Mouse (Mus musculus) lung, postnatal 36 days (tissue): Measurements from ENCODE around the gene Ppp1r10.

Experiments
- DNase-seq: peaks from one replicate; pipeline ENCODE4 v3.0.0; 2022; ENCODE audit warnings: mixed read lengths

Gene Ppp1r10

DNA sequence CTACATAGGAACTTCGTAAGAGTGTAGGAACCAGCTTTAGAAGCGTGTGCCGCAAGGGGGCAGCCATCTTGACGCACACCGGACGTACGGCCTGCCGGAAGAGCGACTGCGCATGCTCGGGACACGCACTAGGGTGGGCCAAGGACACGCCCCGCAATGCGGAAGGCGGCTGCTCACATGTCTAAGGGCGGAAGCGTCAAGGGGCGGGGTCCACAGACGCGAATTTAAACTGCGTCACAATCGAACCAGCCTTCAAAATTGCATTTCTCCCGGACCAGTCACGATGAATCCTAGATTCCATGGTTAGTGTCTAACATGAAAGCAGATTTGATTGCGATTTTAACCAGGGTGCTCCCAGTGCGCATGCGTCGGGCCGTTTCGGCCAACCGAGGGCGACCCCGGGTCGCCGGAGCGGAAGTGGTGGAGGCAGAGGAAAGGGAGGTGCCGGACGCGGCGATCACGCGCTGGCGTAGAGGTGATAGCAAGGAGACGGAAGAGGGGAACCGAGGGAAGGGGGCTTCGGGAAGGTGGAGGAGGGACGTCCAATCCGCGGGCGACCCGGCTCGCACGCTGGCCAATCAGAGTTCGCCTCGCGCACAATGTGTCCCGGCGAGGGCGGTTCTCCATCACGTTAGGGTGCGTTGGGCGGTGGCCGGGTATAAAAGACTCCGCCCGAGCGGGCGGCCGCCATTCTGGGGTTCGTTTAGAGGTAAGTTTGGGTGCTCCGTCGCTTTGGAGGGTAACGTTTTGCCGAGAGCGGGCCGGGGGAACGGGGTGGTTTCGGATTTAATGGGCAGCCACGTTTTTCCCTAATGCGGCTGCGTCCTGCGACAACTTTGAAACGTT is at the start of gene Ppp1r10, which contains the start of gene Mrps18b:
Gene Ppp1r10, plus strand, starts transcription at position 138 of the 846 bp plus-strand sequence.
Gene Mrps18b, minus strand, starts transcription at position 93 of the 846 bp plus-strand sequence.
- DNase-seq = peak; percentile 99

DNA sequence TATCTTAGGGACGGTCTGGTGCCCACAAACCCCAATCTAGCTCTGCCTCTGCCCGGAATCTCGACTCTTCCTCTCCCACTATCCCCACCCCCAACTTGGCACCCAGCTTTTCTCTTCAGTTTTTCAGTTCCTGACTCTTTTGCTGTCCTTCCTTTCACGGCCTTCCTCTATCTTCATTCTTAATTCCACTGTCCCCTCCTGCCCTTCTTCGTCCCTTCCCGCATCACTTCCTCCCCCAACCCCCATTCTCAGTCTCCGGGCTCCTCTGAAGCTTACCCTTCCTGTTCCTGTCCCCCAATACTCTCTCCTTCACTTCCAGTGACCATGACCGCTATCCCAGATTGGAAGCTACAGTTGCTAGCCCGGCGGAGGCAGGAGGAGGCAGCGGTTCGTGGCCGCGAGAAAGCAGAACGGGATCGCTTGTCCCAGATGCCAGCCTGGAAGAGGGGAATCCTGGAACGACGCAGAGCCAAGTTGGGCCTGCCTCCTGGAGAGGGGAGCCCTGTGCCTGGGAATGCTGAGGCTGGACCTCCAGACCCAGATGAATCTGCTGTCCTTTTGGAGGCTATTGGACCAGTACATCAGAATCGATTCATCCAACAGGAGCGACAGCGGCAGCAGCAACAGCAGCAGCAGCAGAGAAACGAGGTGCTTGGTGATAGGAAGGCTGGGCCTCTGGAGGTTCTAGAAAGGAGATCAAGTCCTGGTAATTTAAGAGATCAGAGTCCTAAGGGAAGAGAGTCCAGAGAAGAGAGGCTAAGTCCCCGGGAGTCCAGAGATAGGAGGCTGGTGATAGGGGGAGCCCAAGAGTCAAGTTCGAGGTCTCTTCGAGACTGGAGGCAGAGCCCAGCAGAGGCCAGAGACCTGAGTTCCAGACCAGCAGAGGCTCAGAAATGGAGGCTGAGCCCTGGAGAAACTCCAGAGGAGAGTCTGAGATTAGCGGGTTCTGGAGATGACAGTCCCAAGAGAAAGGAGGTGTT is 49.0 kb upstream of the Ppp1r10 start:
- peak; percentile 82 for DNase-seq

DNA sequence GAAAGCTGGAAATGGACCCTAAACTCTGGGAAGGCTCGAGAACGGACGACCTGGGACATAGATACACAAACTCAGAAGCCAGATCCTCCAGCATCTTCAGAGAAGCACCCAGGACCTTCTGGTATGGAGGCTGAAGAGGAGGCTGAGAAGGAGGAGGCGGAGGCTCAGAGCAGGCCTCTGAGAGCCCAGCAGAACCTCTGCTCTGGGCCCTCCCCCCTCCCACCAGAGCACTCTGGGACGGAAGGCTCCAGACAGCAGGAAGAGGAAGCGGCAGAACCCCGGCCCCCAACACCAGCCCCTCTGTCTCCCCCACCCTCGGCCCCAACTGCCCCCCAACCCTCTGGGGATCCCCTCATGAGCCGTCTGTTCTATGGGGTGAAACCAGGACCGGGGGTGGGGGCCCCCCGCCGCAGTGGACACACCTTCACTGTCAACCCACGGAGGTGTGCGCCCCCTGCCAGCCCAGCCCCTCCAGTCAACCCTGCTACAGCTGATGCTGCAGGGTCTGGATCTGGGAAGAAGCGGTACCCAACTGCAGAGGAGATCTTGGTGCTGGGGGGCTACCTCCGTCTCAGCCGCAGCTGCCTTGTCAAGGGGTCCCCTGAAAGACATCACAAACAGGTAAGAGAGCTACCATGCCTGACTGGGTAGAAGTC is 47.9 kb upstream of the Ppp1r10 start:
- peak; percentile 68 for DNase-seq

DNA sequence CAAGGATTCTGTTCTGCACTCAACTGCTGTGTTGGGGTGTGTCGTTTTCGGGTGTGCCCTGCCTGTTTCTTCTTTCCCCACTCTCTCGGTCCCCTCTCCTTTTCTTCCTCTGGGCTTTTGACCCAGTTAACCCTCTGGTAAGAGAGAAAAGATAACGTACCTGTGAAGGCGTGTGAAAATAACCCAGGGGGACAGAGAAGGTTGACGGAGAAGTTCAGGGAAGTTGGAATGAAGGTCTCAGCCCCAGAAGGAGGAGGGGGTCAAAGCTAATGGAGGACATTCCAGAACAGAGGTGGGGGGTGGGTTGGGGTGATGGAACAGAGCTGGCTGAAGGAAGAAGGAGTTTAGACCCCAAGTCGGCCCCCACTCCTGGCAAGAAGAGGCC is 47.3 kb upstream of the Ppp1r10 start:
- no peak for DNase-seq

DNA sequence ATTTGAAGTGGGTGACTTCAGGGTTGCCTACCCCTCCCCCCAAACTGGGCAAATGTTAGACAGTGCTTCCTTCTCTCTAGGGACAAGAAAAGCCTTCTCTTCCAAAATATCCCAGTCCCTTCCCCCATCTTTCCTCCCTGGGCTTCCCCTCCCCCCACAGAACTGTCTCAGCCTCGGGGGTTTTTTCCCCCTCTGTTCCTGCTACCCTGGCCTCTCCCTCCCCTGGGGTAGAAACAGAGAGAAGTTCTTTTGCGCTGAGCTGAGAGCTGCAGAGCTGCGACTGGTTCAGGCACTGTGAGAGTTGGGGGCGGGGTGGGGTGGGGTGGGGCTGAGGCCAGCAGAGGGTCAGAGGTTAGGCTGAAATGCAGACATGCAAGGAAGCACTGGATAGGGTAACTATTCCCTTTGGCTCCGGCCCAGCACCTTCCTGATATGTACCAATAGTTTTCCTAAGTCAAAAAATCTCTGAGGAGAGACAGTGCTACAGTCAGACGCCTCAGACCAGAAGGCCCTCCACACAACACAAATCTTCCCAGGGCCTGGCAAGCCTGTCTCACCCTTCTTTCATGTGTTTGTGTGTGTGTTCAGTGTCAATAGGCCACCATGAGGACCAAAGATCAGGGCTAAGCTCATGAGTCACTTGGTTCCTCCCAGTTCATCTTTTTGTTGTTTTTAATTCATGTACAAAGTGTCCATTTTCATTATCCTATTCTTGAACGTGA is 46.7 kb upstream of the Ppp1r10 start:
- peak; percentile 73 for DNase-seq

DNA sequence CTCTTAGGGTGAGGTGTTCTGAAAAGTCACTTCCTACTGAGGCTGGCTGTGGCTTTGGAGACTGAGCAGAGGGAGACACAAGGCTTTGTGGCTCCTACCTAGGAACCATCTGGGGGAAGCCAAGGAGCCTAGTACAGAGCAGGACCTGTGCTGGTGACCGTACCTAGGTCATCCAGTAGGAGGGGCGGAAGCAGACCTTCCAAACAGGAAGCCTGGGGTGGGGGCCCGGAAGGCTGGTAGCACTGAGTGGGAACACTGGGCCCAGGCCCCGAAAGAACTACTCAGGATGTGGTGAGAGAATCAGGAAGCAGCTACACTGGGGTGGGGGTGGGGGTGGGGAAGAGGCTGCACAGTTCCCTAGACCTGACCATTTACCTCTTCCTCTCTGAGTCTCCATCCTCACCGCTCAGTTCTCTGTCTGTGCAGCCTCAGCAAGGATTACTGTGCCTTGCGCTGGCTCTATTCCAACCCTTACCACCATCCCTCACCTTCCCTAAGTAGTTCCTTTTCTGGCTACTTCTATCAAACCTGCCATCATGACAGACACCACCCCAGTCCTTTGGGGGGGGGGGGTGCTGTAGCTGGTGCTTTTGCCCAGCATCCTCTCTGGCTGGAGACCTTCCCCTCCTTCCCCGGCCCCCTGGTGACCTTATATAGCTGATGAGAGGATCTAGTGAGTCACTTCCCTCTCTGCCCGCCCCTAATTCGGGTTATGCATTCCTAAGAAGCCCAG is 45.9 kb upstream of the Ppp1r10 start:
- peak; percentile 91 for DNase-seq

DNA sequence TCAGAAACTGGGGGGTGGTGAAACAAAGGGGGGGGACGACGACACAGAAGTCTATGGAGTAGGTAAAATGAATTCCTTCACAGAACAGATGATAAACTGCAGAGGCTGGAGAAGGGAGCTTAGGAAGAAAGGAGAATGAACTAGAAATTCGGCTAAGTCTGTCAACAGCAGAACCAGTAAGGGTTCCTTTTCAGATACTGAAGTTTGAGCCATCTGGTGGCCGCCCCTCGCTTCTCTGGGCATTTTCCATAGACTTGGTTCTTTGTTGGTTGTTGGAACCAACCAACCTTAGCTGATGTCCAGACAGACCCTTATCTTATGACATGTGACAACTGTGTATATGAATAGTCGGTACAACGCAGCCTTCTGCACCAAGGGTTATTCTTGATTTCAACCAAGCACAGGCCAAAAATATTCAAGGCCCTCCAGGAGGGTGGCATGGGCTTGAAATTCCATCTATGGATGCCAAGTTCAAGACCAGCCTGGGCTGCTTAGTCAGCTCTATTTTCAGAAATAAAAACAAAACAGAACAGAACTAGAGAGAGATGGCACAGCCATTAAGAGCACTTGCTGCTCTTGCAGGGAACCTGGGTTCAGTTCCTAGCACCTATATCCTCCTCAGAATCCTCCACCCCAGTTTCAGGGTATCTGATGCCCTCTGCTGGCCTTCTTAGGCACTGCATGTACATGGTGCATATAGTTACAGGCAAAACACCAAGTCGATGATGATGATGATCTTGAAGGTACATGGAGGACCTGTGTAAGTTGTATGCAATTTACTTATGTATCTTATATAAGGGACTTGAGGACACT is 45.1 kb upstream of the Ppp1r10 start:
- DNase-seq = peak; percentile 59

DNA sequence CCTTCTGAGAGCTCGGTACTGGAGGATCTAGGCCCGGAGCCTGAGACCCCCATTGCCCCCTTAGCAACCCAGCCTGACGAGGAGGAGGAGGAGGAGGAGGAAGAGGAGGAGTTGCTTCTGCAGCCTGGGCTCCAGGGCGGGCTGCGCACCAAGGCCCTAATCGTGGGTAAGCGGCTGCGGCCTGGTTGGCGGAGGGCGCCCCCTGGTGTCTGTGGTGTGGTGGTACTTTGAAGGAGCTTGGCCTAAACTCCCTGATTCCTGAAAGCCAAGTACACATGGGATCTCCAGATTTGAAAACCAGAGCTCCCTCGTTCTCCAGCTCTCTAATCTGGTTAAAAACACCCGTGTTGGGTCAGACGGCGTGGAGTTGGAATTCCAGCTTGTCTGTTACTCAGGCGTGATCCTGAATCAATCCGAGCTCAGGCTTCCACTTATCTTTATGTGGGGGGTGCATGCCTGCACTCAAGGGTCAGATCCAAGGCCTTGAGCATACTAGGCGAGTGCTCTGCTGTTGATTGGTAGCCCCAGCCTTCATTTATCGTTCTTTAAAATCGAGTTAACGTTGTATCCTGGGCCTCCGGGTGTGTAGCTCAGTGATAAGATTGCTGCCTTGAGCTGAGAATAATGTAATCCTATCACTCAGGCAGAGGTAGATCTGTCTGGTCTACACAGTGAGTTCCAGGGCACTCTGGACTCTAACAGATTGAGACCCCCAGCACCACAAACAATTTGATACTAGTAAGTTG is 42.3 kb upstream of the Ppp1r10 start:
- DNase-seq = peak; percentile 90

DNA sequence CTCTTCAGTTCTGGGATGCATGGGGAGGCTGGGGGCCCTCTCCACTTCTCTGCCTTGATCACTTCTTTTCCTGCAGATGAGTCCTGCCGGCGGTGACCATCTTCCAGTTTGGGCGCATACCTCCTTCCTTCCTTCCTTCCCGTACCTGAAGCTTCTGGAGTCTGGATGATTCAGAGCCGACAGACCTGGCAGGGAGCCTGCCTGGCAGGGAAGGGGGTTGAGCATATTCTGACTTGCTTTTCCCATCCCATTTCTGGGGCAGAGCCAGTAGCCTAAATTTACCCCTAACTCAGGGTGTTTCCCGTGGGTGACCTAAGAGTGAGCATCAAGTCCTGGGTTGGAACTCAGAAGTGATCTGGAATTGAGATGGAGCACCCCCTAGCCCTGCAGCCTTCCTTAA is 41.5 kb upstream of the Ppp1r10 start:
- DNase-seq = no peak

DNA sequence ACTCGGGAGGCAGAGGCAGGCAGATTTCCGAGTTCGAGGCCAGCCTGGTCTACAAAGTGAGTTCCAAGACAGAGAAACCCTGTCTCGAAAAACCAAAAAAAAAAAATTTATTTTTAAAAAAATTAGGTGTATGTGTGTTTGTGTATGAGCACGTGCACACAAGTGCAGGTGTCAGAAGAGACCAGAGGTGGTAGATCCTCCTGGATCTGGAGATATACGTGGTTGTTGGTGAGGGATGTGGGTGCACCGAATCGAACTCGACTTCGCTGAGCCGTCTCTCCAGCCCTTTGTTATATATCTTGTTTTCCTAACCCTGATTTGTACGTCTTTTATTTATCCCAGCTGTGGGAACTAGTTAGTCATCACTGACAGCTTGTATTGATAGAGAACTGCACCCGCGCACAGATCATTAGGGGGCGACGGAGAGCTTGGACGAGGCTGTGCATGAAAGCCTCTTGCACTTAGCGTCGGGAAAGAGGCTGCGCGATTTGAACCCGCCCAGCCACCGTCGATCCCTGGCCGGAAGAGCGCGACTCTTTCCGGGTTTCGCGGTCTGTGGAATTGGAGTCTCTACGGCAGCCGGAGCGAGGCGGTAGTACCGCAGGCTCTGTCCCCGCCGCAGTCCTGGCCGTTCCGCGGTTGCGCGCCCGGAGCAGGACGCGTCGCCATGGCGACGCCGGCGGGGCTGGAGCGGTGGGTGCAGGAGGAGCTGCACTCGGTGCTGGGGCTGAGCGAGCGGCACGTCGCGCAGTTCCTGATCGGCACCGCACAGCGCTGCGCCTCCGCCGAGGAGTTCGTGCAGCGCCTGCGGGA is 36.8 kb upstream of the Ppp1r10 start, which contains the start of gene Dhx16:
Gene Dhx16, plus strand, starts transcription at position 575 of the 813 bp plus-strand sequence.
- DNase-seq = peak; percentile 98

DNA sequence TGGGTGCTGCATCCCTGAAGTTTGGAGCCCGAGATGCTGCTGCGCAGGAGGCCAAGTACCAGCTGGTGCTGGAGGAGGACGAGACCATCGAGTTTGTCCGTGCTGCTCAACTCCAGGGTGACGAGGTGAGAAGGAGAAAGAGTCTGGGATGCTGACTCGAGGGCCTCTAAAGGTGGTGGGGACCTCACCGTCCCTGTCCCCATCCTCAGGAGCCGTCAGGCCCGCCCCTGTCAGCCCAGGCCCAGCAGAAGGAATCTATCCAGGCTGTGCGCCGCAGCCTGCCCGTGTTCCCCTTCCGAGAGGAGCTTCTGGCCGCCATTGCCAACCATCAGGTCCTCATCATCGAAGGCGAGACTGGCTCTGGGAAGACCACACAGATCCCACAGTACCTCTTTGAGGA is 33.3 kb upstream of the Ppp1r10 start:
- DNase-seq = no peak

DNA sequence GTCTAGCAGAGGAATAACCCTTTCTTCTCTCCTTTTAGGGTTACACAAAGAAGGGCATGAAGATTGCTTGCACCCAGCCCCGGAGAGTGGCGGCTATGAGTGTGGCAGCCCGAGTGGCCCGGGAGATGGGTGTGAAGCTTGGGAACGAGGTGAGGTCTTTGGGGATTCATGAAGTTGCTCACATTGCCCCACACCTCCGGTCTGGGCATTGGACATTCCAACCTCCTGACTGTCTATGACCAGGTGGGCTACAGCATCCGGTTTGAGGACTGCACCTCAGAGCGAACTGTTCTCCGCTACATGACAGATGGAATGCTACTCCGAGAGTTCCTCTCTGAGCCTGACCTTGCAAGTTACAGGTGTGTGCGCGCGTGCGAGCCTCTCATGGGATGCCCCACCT is 32.5 kb upstream of the Ppp1r10 start:
- no peak for DNase-seq

DNA sequence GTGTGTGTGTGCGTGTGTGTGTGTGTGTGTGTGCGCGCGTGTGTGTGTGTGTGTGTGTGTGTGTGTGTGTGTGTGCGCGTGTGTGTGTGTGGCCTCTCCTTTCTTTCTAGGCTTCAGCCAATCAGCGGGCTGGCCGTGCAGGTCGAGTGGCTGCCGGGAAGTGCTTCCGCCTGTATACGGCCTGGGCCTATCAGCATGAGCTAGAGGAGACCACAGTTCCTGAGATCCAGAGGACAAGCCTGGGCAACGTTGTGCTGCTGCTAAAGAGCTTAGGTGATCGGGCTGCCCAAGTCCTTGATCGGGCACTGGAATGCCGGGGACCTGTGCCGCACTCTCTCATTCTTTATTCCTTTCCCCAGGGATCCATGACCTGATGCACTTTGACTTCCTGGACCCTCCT is 28.5 kb upstream of the Ppp1r10 start:
- DNase-seq = no peak

DNA sequence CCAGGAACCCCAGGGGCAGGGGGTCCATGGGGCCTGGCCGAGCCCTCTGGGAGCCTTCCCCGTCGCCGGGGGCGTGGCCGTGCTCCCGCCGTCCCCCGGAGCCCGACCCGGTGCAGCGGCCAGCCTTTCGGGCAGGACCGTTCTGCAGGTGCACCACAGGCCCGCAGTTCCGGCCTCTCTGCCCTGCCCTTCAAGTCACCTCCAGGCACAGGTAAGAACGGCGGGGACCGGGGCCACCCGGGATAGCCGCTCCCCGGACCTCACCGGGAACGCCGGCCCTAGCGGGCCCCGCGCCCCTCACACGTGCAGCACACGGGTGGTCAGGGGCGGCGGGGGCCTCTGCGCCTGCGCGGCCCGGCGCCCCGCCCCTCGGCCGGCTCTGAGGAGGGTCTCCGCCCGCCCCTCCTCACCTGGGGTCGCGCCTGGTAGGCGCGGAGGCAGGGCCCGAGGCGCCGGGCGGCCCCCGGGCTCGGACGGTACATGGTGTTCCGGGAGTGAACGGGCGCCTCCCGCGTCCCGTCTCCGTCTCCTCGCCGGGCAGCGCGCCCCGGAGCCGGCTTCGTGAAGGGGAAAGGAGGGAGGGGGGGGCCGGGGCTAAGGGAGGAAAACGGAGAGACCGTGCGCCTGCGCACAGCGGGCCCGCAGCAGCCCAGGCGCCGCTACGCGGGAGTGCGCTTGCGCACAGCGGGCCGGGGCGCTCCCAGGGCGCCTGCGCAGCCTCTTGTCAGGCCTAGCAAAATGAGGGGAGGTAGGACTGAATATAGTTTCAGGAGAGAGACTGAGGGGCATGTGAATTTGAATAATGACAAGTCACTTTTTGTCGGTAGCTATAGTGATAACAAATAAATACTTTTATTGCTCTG is 19.2 kb upstream of the Ppp1r10 start, which contains the start of gene 2310061I04Rik:
Gene 2310061I04Rik, minus strand, starts transcription at position 651 of the 863 bp plus-strand sequence.
- DNase-seq = peak; percentile 92

DNA sequence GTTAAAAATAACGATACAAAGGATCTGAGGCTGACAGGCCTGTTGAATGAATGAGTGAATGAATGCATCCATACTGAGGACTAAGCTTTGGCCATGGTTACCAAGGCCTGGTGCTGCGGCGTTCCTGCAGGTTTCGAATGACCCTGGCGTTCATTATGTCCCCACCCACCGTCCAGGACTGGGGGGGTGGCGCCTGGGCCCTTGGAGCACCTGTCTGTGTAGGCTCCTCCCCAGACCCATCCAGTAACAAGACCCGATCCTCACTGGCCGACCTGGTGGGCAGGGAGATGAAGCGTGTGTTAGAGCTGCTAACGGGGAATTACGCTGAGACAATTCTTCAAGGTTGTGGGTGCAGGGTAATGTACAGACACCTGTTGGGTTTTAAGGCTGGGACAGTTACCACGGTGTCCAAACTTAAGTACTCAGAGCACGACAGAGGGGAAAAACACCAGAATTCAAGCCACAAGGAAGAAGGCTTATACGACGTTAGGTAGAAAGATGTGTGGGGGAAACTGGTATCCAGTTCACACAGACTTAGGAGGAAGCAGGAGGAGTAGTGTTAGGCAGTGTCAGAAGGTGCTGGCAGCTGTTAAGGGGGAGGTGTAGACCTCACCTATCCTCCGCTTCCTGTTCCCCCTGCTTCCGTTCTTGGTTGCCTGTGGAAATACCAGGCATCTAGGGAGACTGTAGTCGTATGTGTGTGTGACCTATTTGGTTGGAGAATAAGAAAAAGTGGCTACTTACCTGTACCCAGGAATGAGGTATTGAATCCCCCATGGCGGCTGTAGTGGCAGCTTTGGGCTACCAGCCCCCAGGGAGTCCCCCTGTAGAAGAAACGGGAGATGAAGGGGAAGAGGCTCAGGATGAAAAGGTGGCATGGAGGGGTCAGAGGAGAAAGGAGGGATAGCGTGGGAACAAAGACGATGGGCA is 18.3 kb upstream of the Ppp1r10 start:
- no peak for DNase-seq

DNA sequence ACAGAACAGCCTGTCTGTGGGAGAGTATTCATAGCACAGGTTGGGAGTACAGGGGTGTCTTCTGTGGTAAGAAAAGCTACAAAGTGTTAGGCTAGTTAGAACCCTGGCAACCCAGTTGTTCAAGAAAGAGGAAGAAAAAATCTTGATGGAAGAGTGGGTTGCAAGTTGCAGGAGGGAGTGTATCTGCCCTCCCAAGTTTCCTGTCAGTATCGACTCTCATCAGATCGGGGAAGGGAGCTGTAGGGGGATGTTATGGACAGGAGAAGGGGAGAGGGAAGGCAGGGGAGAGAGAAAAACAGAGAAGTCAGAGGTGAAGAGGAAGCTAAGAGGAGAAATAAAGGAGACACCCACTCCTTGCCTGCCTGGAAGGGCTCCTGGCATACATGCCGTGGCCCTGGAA is 15.6 kb upstream of the Ppp1r10 start:
- DNase-seq = no peak
